Mouse (Mus musculus) regulatory T cell (primary cell): ENCODE data around the gene Keap1.
"Not testable (repeated sequence)": the region's sequence is repeated elsewhere in the genome, so short reads cannot be mapped to it uniquely, and the experiment has no call there.

Experiments used
- in situ Hi-C: fragments of 300-600 bp; cut with MboI, MseI; formaldehyde crosslinking; loops from one replicate; pipeline ENCODE4 v1.15.1; 2025; ENCODE audit warnings: high pct_unique_total_duplicates

Keap1 gene

DNA sequence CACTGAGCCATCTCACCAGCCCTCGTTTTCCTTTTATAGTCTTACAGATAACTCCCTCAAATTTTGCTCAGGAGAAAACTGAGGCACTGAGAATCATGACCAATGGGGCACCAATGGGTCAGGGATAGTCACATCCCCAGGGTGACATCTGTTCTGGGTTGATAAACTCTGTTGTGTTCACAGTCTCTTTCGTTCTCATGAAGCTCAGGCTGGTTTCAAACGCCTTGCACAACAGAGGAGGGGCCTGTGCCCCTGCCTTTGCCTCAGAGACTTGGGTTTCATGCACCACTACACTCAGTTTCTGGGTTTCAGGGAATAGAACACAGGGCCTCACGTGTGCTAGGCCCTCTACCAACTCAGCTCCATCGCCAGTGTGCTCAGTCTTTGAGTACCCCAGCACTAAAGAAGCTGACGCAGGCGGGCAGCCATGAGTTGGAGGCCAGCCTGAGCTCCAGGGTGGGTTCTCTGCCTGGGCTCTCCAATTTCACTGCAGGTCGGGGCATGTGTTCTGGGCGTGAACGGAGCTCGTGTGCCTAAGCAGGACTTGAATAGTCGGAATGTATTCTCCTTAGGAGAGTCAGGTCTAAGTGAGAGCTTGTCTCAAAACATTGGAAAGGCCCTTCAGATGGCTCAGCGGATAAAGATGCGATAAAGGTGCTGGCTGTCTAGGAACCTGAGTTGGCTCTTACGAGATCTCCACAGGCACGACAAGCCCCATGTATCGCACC lies 25.3 kb upstream of the Keap1 start:
- in situ Hi-C loops = no loop called here

DNA sequence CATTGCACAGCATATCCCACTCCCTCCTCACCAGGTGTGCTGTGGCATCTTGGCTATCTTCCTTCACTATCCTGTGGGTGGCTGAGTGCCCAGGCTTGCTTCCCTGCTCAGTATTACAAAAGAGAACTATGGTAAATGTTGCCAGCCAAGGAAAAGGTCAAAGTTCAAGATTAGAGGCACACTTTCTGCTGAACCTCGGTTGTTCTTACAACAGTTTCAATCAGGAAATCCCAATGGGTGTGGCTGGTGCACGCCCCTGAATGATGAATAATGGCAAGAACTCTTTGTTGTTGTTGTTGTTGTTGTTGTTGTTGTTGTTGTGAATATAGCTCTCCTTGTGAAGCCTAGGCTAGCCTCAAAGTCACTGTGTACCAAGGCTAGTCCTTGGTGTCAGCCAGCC lies 22.7 kb upstream of the Keap1 start:
- in situ Hi-C loops = no loop called here

DNA sequence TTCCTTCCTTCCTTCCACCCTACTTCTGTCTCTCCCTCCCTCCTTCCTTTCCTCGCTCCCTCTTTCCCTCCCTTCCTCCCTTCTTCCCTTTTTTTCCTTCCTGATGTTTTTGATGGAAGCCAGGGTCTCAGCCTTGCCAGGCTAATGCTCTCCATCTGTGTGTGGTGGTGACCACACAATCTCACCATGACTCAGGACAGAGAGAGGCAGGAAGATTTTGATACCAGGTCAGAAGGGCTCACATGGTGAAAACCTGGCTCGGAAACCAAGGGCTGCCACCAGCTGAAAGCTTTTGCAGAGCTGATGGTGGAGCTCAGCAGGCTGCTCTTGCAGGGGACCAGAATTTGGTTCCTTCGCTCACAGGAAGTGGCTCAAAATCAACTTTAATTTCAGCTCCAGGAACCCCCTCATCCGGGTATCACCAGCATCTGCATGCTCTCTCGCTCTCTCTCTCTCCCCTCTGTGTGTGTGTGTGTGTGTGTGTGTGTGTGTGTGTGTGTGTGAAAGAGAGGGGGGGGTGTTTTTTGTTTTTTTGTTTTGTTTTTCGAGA lies 21.4 kb upstream of the Keap1 start:
- in situ Hi-C loops = no loop called here

DNA sequence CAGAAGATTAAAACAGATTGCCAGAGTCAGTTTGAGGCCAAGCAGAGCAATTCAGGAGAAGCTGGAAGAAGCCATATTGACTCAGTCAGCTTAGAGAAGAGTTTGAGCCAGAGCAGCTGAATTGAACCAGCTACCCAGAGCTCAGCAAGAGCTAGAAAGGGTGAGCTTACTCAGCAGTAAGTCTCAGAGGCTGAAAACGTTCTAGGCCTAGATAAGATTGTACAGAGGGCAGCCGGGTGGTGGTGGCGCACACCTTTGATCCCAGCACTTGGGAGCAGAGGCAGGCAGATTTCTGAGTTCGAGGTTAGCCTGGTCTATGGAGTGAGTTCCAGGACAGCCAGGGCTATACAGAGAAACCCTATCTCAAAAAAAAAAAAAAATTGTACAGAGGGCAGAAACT lies 17.2 kb upstream of the Keap1 start:
- in situ Hi-C loops = not testable (repeated sequence)

DNA sequence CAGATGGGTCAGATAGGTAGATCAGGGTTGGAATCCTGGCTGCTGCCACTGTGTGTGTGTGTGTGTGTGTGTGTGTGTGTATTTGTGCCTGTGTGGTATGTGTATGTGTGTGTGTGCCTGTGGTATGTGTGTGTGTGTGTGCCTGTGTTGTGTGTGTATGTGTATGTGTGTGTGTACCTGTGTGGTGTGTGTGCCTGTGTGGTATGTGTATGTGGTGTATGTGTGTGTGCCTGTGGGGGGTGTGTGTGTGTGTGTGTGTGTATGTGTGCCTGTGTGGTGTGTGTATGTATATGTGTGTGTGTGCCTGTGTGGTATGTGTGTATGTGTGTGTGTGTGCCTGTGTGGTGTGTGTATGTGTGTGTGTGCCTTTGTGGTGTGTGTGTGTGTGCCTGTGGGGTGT lies 15.5 kb upstream of the Keap1 start:
- in situ Hi-C loops = loop anchor here (5.0 kb wide), 1 partner anchor 98 kb away; no protein-coding TSS in a partner anchor

DNA sequence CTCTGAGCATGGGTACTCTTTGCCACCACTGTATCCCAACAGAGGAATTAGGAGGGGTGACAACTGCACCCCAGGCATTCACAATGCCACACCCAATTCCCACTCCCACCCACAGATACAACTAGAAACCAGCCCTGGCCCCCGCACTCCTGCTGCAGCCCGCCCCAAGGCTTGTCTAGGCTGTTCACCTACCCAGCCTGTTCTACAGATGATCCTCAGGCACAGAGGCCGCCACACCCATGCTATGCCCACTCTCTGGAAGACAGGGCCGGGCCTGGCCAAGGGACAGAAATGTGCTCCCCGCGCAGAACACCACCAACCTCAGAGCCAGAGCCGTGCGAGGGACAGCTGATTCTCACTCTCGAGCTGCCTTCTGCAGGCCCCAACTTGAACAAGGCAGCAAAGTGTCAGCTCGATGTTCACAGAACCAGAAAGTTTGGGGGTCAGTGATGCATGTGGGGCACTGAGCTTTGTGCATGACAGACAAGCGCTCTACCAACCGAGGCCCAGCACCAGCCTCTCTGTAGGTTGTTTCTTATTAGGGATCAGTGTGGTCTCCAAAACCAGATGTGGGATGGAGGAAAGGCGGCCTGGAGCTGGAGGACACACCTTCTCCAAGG lies 12.1 kb upstream of the Keap1 start:
- in situ Hi-C loops = loop anchor here (5.0 kb wide), 1 partner anchor 101 kb away; no protein-coding TSS in a partner anchor

DNA sequence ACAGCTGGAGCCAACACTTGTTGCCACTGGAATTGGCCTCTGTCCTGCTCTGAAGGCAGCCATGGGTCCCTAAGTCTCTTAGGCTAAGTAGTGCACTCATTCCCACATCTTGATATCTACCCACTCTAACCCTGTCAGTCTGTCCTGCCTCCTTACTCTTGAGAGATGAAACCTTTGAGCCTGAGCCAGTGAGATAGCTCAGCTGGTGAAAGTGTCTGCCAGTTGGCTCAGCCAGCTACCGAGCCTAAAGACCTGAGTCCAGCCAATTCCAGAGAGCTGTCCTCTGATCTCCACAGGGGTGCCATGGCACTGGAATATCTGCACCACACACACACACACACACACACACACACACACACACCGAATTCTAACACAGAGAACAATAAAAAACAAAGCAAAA lies 11.3 kb upstream of the Keap1 start:
- in situ Hi-C loops = loop anchor here (5.0 kb wide), 1 partner anchor 102 kb away; no protein-coding TSS in a partner anchor

DNA sequence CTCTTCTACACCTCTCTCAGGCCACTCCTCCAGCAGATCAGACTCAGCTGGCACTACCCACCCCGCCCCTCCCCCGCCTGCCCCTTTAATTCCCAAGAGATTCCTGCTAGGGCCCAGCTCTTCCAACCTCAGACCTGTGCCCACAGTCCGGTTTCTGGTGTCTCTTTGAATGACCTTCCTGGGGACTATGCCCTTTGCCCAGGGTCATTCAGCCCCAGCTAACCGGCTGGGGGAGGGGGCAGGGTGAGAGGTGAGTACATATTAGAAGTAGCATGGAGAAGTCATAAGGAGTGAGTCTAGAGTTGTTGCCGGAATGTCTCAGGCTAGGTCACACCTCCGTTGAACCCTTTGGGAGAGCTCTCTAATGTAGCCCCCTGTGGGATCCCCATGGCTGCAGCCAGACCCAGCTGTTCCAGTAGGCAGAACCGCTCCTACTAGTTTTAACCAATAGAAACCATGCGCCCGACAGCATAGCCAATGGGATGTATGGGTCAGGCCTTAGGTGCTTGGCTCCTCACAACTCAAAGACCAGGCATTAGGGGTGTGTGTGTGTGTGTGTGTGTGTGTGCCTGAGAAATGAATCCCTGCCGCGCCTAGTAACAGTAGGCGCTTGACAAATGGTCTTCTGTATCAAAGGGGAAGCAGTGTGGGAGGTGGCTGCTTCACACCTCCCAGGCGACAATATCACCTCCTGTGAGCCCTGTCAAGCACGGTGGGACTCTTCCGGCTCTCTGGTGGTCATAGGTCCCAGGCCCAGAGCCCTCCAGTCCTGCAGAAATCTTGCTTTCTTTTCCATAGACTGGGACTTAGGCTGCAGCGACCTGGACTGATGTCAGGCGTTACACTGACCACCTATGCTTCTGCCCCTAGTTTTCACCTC lies 10.7 kb upstream of the Keap1 start:
- in situ Hi-C loops = loop anchor here (5.0 kb wide), 1 partner anchor 102 kb away; no protein-coding TSS in a partner anchor

DNA sequence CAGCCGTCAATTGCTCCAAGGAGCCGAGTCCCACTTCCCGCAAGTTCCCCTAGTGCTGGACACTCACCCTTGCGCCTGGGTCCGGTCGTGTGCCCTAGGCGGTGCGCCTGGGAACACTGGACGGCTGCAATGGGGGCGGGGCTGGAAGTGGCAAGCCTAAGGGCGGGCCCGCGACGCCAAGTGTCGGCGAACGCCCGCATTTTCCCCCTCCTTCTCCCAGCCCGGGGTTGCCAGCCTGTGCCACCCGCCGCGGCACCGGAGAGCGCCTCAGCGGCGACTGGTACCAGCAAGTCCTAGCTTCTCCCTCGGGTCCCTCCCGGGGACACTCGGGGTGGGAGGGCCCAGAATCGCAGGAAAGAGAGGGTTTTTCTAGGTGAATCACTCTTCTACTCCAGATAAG lies 9.2 kb upstream of the Keap1 start, which contains the start of gene S1pr5:
Gene S1pr5, minus strand, starts transcription at position 118 of the 400 bp plus-strand sequence.
- in situ Hi-C loops = no loop called here

DNA sequence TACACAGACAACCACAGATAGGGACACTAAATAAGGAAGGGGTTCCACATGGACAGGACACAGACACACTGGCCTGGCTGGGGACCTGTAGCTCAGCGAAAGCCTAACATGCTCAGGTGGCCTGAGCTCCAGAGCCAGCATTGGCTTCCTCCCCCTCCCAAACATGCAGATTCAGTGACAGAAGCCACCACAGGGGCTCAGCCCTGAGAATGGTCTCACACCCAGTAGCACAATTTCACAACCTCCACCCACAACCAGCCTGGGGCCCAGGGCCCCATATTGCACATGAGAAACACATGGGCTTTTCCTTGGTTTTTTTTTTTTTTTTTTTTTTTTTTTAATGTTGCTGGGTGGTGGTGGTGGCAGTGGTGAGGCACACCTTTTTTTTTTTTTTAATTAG lies 7.2 kb upstream of the Keap1 start:
- in situ Hi-C loops = no loop called here

DNA sequence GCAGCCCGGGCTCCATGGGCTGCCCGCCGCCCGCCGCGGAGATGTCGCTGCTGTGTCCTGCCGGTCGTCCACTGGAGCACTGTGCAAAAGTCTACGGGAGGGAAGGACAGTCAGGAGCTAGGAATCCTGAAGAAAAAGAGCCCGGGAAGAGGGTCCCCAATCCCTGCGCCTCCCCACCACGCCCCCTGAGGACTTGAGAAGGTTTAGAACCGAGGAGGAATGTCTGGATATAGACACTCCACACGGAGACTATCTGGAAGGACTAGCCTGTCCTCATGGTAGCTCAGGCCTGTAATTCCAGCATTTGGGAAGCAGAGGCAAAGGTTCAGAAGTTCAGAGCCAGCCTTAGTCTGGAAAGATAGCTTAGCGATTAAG lies 5.9 kb upstream of the Keap1 start:
- in situ Hi-C loops = no loop called here

DNA sequence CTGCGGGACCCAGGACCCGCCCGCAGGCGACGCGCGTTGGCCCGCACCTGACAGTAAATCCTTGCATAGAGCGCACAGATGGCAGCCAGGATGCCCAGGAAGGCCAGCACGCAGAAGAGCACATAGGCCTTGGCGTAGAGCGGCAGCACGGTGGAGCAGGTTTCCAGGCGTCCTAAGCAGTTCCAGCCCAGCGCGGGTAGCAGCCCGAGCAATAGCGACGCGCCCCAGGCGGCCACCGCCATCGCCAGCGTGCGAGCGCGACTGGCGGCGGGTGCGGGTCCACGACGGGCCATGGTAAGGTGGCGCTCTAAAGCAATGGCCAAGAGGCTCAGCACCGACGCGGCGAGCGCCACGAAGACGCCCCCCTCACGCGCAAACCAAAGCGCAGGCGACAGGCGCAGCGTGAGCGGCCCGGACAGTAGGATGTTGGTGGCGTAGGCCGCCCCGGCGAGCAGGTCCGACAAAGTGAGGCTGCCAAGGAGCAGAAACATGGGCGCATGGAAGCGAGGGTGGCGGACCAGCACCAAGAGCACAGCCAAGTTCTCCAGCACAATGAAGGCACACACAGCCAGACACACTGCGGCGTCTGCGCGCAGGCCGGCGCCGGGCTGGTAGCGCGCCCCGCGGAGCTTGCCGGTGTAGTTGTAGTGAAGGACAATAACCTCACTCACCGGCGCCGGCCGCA lies 5.4 kb upstream of the Keap1 start:
- in situ Hi-C loops = no loop called here

DNA sequence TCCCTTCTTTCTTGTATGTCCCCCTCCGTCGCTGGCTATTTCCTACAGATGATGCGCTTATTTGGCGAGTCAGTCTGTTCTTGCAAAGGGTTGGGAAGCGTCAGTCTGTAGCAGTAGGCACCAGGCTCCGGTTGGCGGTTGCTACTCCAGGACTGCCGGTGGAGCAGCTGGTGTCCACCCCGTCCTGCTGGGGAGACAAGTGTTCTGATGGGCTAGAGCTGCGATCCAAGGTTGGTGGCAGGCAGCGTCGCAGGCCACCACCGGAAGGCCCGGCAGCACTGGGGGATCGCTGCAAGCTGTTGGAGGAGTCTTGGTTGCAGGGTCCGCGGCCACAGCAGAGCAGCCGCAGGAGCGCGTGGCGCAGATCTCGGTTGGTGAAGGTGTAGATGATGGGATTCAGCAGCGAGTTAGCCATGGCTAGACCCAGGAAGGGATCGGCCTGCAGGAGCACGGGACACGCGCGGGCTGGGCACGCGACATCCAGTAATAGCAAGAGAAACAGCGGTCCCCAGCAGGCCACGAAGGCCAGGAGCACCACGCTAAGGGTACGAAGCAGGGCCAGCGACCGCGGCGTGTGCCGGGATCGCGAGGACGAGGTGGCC lies 4.8 kb upstream of the Keap1 start:
- in situ Hi-C loops = no loop called here

DNA sequence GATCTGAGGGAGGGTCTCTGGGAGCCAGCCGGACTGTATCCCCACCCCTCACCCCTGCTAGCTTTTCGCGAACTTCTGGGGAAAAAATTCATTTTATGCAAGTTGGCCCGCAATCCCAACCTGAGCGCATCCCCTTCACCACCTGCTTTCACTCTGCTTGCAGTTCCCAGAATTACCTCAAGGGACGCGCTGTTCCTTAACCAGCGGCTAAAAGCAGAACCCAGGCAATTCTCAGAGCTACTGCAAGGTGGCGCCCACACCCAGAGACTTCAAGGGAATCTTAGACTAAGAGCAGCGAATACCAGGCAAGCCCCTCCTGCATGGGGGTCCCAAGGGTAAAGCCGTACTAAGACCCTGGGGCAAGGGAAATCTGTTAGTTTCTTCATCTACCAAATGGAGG lies 2.2 kb upstream of the Keap1 start:
- in situ Hi-C loops = no loop called here

DNA sequence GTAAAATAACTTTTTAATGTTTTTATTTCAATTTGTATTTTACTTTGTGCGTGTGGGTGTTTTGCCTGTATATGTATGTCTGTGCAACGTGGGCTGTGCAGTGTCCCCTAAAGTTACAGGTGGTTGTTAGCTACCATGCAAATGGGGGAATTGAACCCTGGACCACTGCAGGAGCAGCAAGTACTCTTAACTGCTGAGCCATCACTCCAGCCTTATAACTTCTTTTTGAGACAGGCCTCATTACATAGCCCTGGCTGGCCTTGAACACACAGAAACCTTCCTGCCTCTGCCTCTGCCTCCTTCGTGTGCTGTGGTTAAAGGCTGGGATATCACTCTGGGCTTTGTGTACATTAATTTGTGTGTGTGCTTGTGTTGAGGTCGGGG lies 296 bp upstream of the Keap1 start:
- in situ Hi-C loops = no loop called here

DNA sequence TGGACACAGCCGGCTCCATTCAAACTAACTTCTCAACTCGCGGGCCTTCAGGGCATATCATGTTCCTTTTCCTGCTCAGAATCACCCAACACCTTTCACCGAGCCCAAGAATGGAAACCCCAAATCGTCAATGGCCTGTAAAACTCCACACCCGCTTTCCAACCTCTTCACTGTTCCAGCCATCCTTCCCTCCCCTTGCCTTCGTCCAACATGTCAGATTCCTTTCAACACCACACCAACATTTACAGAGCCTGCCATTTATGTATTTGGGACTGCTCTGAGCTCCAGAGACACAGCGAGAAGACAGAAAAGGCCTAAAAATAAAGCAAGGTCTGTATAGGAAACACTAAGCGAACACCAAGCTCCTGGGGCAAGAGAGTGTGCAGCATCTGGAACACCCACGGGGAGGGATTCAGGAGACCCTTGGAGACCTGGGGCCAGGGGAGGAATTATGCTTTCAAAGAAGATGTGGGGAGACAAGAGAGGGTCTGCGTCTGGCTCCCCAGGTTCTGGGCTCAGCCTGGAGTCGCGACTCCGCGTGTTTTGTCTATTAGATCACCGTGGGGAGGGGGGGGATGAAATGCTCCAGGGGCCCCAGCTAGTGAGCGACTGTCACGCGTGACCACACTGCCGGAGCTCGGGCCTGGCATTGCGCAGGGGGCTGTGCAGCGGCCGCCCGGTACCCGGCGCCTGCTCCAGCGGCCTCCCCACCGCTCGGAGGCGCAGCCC lies 993 bp downstream of the Keap1 start:
- in situ Hi-C loops = no loop called here

DNA sequence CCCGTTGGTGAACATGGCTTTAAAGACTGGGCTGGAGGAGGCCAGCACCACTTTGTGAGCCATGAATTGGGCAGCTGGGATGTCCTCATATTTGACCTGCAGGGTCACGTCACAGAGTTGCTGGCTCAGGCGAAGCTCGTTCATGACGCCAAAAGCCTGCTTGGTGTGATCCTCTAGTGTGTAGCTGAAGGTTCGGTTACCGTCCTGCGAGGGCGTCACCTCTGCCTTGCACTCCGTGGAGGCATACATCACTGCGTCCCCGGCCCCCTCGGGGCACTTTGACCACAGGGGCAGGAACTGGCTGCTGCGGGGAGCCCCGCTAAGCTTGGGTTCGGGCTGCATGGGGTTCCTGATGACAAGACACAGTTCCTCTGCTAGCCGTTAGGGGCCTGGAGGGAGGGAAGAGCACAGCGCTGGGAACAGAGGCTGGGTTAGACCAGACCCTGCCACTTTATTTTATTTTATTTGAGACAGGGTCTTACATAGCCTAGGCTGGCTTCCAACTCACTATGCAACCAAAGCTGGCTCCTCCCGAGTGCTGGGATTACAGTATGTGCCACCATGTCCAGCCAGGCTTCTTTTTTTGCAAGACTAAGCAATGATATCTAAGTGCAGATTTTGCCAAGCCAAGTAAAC lies 1.7 kb downstream of the Keap1 start:
- in situ Hi-C loops = no loop called here

DNA sequence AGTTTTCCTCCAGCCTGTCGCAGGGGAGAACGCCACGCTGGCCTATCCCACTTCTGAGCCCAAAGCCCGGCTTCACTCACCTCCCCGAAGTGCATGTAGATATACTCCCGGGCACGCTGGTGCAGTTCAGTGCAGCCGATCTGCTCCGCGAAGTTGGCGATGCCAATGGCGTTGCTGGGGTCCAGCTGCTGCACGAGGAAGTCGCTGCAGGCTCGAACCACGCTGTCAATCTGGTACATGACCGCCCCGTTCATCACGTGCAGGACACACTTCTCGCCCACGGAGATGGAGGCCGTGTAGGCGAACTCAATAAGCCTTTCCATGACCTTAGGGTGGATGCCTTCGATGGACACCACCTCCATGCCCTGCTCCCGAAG lies 2.2 kb downstream of the Keap1 start:
- in situ Hi-C loops = no loop called here

DNA sequence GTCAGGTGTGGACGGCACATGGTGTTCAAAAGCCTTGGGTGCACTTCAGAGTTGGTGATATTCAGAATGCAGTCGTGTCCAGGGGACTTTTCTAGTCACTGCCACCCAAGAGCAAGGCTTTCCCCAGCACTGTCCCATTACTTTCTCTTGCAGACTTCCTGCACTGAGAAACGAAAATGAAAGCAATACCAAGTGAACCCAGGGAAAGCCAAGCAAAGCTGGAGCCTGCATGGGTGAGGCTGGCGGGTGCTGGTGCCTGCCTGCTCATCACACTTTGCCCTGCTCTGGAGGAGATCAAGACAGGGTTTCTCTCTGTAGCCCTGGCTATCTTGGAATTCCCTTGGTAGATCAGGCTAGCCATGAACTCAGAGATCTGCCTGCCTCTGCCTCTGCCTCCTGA lies 3.8 kb downstream of the Keap1 start:
- in situ Hi-C loops = no loop called here

DNA sequence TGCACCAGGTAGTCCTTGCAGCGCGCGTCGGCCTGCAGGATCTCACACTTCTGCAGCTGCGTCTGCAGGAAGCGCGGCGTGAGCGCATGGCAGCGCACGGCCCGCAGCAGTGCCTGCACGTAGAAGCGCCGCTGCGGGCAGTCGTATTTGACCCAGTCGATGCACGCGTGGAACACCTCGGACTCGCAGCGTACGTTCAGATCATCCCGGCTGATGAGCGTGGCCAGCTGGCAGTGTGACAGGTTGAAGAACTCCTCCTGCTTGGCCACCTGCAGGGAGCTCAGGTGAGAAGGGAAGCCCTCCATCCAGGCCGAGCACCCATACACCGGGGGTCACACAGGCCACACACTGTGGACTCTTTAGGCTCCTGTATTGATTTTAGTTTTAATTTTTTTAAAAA lies 5.4 kb downstream of the Keap1 start:
- in situ Hi-C loops = no loop called here
